11 mouse cellular contexts compared by ENCODE assay signal in the genomic region with DNA sequence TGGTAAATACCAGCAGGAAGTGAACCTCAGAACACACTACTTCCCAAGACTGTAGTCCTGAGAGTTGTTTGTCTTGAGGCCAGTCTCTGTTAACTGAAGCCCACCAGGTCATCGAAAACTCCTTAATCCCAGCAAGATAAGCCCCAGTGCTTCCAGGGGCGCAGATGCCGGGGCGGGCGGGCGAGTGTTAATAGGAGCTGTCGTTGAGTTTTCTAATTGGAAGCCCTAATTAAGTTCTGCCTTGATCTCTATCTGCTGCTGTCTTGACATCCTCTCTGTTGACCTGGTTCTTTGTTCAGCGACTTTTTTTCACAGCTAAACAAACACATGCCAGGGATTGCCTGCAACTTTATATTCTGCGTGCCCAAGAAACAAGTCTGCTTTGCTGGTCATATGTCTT.
A peak's percentile ranks its signal among the peaks of the same experiment; 100 is the strongest.
DNase-seq lines count a peak whose midpoint lies in the region; ATAC-seq and TF ChIP-seq lines count a peak whose summit lies in the region.
"Had no signal": no experiment of that assay in that cellular context is flagged by ENCODE, and none has a peak within 500 bp of the region (broad histone marks: within the 10 kb centered on the region; RNA-seq: fewer than 3 reads in every experiment).

No protein-coding gene starts in this region.

- no peak overlapping the region for H3K27ac ChIP-seq in kidney, postnatal 0 days

- no peaks in the 10 kb centered on the region for H3K27me3 ChIP-seq in kidney, postnatal 0 days (ENCODE audit: insufficient read depth, low read length)

- TF ChIP-seq POLR2A in brain, embryonic 14.5 days (IDR thresholded peaks at IDR 0.05; ENCODE audit: borderline replicate concordance, extremely low read depth, insufficient read depth, insufficient read length, poor library complexity, severe bottlenecking) = no peak

- DNase-seq in heart, adult 11 months = peak; percentile 86
- no peak for DNase-seq in heart, postnatal 25 days (ENCODE audit: low spot score)
- DNase-seq in kidney, postnatal 0 days (ENCODE audit: low spot score) = peak; percentile 45
- DNase-seq in kidney, adult 8-10 months = no peak
- DNase-seq in brain, embryonic 14.5 days (ENCODE audit: low read depth) = peak; percentile 79
- no peak for DNase-seq in layer of hippocampus, adult 18-20 months (ENCODE audit: low spot score in 2 of 2)
- DNase-seq: adrenal gland, postnatal 36 days; cerebellum, postnatal 10 days; kidney, adult 18-20 months had no signal

- no peak overlapping the region for H3K4me2 ChIP-seq in kidney, postnatal 0 days (ENCODE audit: low read length)

- H3K9ac ChIP-seq in kidney, postnatal 0 days (ENCODE audit: low read depth, low read length) = no peak overlapping the region

- no peaks in the 10 kb centered on the region for H3K9me3 ChIP-seq in kidney, postnatal 0 days (replicated peaks; ENCODE audit: low read length)

- H3K4me3 ChIP-seq in kidney, postnatal 0 days (replicated peaks; ENCODE audit: low read depth, low read length) = no peak overlapping the region

- intact Hi-C loops in heart, postnatal 25 days (cut with DNase I) = no loop called here

- WGBS in kidney, postnatal 0 days = 36% methylated on average over 9 of the region's 9 CpGs

- TF ChIP-seq CTCF in kidney, postnatal 0 days (IDR thresholded peaks at IDR 0.05; ENCODE audit: low read depth) = no peak
- TF ChIP-seq CTCF in brain, embryonic 14.5 days (IDR thresholded peaks at IDR 0.05; ENCODE audit: borderline replicate concordance, extremely low read depth, insufficient read depth, insufficient read length) = no peak

- peaks cover 7% of the 10 kb centered on the region for H3K4me1 ChIP-seq in kidney, postnatal 0 days (replicated peaks; ENCODE audit: insufficient read depth, low read length)

- no peaks in the 10 kb centered on the region for H3K36me3 ChIP-seq in kidney, postnatal 0 days (ENCODE audit: insufficient read depth, low read length)

- no peak for ATAC-seq in kidney, postnatal 0 days (replicated peaks; ENCODE audit: low FRiP score, low read depth)
- 0 out of 2 replicates have a peak, but pooled peaks have one; percentile 14 for ATAC-seq in megakaryocyte, adult 5-6 weeks (ENCODE audit: poor library complexity, severe bottlenecking)
- ATAC-seq in activated CD4-positive, CD25-positive, alpha-beta regulatory T cell, adult 4 months = no peak

Comparison
In these comparisons a context has a peak if more than half of its experiments do, and no peak if none do; other contexts are left out.
1. DNase-seq: peak in heart, adult 11 months (single experiment), kidney, postnatal 0 days (single experiment) and brain, embryonic 14.5 days (single experiment); none in heart, postnatal 25 days (single experiment), kidney, adult 8-10 months (0 of 2) and layer of hippocampus, adult 18-20 months (0 of 2).